Mouse (Mus musculus) left cerebral cortex, postnatal 4 days (tissue): ENCODE measurements at regions not wholly inside any gene's neighbourhood (a gene's known extent, or its start where the extent isn't known, plus 50 kb on each side); places are given as distances from the start of the nearest gene placed in this dataset.
A peak's percentile ranks its signal among the peaks of the same experiment; 100 is the strongest.
"Not testable (repeated sequence)": the region's sequence is repeated elsewhere in the genome, so short reads cannot be mapped to it uniquely, and the experiment has no call there.

ENCODE experiments used
- DNase-seq: peaks from one replicate; pipeline ENCODE4 v3.0.0-alpha.2; 2022
- intact Hi-C: fragments of 180-260 bp; cut with DNase I; formaldehyde crosslinking; loops from one replicate; pipeline ENCODE4 v1.15.1; 2025

GRCm38 (mm10) chr2:135525779-135526178 lies 133.0 kb upstream of the Plcb4 start:
- intact Hi-C loops, result no loop called here
- DNase-seq, result no peak

GRCm38 (mm10) chr2:135529619-135530018 lies 129.2 kb upstream of the Plcb4 start:
- intact Hi-C loops, result no loop called here
- no peak for DNase-seq

GRCm38 (mm10) chr2:135536303-135536871 lies 122.4 kb upstream of the Plcb4 start:
- DNase-seq, result no peak
- intact Hi-C loops, result no loop called here

- no peak for DNase-seq
- intact Hi-C loops, result no loop called here
These were observed 120.8 kb upstream of the Plcb4 start for GRCm38 (mm10) chr2:135538022-135538421.

- intact Hi-C loops, result no loop called here
- peak; percentile 87 for DNase-seq
These were observed 117.8 kb upstream of the Plcb4 start for GRCm38 (mm10) chr2:135541058-135541457.

- no peak for DNase-seq
- intact Hi-C loops, result no loop called here
These were observed 116.9 kb upstream of the Plcb4 start for GRCm38 (mm10) chr2:135541930-135542329.

- DNase-seq, result no peak
- intact Hi-C loops, result no loop called here
These were observed 113.9 kb upstream of the Plcb4 start for GRCm38 (mm10) chr2:135544882-135545281.

GRCm38 (mm10) chr2:135547966-135548365 lies 110.8 kb upstream of the Plcb4 start:
- no peak for DNase-seq
- intact Hi-C loops, result no loop called here

- DNase-seq, result no peak
- intact Hi-C loops, result no loop called here
These were observed 105.8 kb upstream of the Plcb4 start for GRCm38 (mm10) chr2:135553031-135553430.

- intact Hi-C loops, DNase-seq: not testable (repeated sequence)
These were observed 100.8 kb upstream of the Plcb4 start for GRCm38 (mm10) chr2:135558026-135558425.

GRCm38 (mm10) chr2:135559328-135559727 lies 99.5 kb upstream of the Plcb4 start:
- intact Hi-C loops, result no loop called here

GRCm38 (mm10) chr2:135559933-135560710 lies 98.7 kb upstream of the Plcb4 start:
- intact Hi-C loops, result no loop called here
- DNase-seq, result no peak

More at GRCm38 (mm10) chr2:135559328-135559727, 99.5 kb upstream of the Plcb4 start:
- no peak for DNase-seq

GRCm38 (mm10) chr2:135560856-135561255 lies 98.0 kb upstream of the Plcb4 start:
- intact Hi-C loops, result no loop called here
- no peak for DNase-seq

GRCm38 (mm10) chr2:135561716-135562115 lies 97.1 kb upstream of the Plcb4 start:
- intact Hi-C loops, result no loop called here
- DNase-seq, result no peak

- DNase-seq, result peak; percentile 9
- intact Hi-C loops, result no loop called here
These were observed 96.5 kb upstream of the Plcb4 start for GRCm38 (mm10) chr2:135562140-135562890.

- no peak for DNase-seq
- intact Hi-C loops, result no loop called here
These were observed 94.6 kb upstream of the Plcb4 start for GRCm38 (mm10) chr2:135564231-135564630.

- intact Hi-C loops, result no loop called here
- DNase-seq, result no peak
These were observed 90.5 kb upstream of the Plcb4 start for GRCm38 (mm10) chr2:135568350-135568749.

- intact Hi-C loops, result no loop called here
- no peak for DNase-seq
These were observed 87.2 kb upstream of the Plcb4 start for GRCm38 (mm10) chr2:135571599-135571998.

- no peak for DNase-seq
- intact Hi-C loops, result no loop called here
These were observed 81.6 kb upstream of the Plcb4 start for GRCm38 (mm10) chr2:135577228-135577627.

- intact Hi-C loops, result no loop called here
- peak; percentile 60 for DNase-seq
These were observed 80.7 kb upstream of the Plcb4 start for GRCm38 (mm10) chr2:135578135-135578534.

GRCm38 (mm10) chr2:135579514-135579913 lies 79.3 kb upstream of the Plcb4 start:
- no peak for DNase-seq
- intact Hi-C loops, result no loop called here

- intact Hi-C loops, result no loop called here
- no peak for DNase-seq
These were observed 78.8 kb upstream of the Plcb4 start for GRCm38 (mm10) chr2:135580051-135580450.
